Mouse (Mus musculus) activated CD4-positive, CD25-positive, alpha-beta regulatory T cell, adult 4 months (primary cell): ENCODE measurements around the gene Dlg2. TPM values are rescaled to one million over a fixed set of nuclear protein-coding genes. Genes with fewer than 3 reads are reported as not detected.

Source experiments
- ATAC-seq: one replicate; pipeline ENCODE4 v1.8.0; 2017
- polyA plus RNA-seq, 2 experiments: library from polyadenylated mRNA; unstranded; fragments of 100-300 nt; shearing (Covaris generic); gene quantifications; one replicate each; pipeline ENCODE4 v1.2.1; 2017

Gene Dlg2
- polyA plus RNA-seq, 2 experiments from 2014 or later = 1.5 TPM; not detected in 1

DNA sequence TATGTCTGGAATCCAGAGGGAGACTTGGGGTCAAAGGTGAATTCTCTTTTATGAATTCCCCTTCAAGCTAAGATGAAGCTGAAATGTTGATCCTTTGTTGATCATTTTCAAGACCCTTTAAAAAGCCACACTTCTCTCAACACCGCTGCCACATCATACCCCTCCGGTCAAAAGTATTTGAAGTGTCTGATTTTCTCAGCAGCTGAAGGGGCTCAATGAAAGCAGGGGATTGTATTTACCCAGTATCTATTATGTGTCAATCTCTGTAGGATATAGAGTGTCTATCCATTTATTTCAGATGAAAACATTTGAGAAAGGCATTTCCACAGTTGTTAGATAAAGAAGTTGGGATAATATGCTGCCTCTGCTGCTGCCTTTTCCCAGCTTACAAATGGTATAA lies 1459.7 kb downstream of the Dlg2 start:
- ATAC-seq = no peak

GRCm38 (mm10) chr7:91943224-91943623 lies 1466.8 kb downstream of the Dlg2 start:
- ATAC-seq = no peak

DNA sequence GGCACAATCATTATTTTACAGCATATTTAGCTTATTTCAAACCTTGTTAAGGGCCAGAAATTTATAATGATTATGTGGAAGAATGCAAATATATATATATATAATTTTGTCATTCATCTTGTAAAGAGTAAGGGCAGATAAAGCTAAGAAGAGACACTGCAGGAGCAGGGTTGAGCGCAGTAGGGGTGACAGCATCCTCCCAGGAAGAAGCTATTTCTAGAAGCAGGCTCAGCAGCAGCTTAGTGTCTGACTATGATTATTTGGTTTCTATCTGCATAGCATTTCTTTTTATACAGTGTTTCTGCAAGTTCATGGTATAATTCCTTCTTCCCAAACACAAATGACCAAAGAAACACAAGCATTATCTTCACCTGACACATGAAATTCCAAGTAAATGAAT lies 1479.1 kb downstream of the Dlg2 start:
- no peak for ATAC-seq

GRCm38 (mm10) chr7:91962956-91963355 lies 1486.5 kb downstream of the Dlg2 start:
- no peak for ATAC-seq

DNA sequence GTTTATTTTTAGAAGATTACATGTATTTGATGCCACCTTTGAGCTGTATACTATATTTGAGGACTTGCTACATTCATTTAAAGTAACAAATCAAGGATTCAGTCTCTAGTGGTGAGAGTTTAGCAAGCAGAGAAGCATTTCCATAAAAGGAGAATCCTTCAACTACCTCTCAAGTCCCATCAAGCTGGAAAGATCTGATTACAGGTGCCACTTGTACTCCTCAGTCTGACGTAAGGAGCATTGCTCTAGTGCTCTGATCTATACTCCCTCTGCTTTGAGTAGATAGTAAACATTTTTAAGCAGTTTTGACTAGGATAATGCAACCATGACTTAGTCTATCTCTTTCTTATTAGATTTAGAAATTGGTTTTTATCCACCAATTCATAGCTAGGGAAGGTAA lies 1496.5 kb downstream of the Dlg2 start:
- ATAC-seq = no peak

- no peak for ATAC-seq
Observed at GRCm38 (mm10) chr7:92003769-92004455, 1527.4 kb downstream of the Dlg2 start.

DNA sequence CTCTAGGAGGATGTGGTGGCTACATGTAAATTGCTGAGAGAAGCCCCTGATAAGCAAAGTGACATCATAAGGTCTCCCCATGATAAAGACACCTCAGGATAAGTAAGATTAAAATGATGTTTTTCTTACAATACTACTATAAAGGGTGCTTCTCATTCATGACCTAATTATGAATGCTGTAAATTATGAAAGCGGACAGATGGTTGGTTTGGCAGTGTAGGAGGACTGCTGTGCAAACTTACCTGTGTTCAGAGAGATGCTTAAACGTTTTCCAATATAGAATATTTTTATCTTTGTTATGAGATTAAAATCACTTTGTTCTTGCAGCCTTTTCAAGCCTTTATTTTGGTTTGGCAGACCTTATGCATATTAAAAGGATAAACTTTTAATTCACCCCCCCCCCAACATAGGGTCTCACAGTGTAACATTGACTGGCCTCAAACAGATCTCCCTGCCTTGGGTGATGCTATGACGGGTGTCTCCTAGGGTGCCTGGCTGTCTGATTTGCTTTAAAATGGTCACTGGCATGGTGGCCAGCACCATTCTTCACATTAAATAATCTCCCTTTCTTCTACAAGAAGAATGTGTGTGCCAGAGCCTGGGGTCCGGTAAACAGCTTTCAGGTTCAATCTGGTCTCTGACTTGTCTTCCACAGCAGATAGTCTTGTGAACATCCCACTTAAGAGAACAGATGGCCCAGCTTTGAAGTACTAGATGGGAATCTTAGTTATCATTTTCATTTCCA lies 1529.4 kb downstream of the Dlg2 start:
- ATAC-seq = no peak

GRCm38 (mm10) chr7:92008702-92009101 lies 1532.2 kb downstream of the Dlg2 start:
- no peak for ATAC-seq

GRCm38 (mm10) chr7:92024928-92025327 lies 1548.5 kb downstream of the Dlg2 start:
- ATAC-seq = no peak

- no peak for ATAC-seq
Observed at GRCm38 (mm10) chr7:92025465-92026056, 1549.1 kb downstream of the Dlg2 start.

GRCm38 (mm10) chr7:92027049-92027448 lies 1550.6 kb downstream of the Dlg2 start:
- ATAC-seq = no peak

- ATAC-seq = no peak
Observed at GRCm38 (mm10) chr7:92034256-92034655, 1557.8 kb downstream of the Dlg2 start.

DNA sequence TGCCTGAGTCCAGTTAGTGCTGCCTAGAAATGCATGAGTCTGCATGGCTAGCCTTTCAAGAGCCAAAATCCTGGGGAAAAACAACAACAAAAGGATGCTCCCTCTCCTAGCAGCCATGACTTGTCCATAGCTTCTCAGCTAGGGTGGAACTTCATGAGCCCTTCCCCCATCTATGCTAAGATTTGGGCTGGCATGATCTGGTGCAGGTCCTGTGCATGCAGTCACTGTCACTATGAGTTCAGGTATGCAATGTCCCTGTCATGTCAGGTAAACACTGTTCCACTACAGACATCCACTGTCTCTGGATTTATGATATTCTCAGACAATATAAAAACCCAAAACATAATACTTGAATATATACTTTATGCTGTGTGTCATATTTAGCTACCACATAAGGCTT lies 1563.7 kb downstream of the Dlg2 start:
- ATAC-seq = no peak

- ATAC-seq = no peak
Observed at GRCm38 (mm10) chr7:92040785-92041411, 1564.4 kb downstream of the Dlg2 start.

GRCm38 (mm10) chr7:92044966-92045365 lies 1568.5 kb downstream of the Dlg2 start:
- no peak for ATAC-seq

GRCm38 (mm10) chr7:92047271-92047670 lies 1570.8 kb downstream of the Dlg2 start:
- no peak for ATAC-seq

GRCm38 (mm10) chr7:92048876-92049275 lies 1572.4 kb downstream of the Dlg2 start:
- ATAC-seq = no peak

DNA sequence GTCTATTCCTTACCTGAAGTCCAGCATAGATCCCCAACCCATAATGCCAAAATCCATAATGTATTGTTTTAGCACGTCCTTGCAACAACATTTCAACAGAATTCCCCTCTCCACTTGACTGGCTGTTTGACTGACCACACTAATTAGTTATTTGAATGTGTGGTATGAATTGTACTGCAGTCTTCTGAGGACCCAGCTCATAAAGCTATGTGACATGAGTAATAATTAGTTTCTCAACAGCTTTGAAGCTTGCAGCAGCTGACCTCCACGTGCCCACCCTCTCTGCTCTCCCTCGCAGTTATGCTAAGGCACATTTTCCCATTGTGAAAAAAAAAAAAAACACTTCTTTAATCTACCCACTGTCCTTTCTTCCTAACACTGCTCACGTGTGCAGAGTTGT lies 1590.4 kb downstream of the Dlg2 start:
- no peak for ATAC-seq

- no peak for ATAC-seq
Observed at GRCm38 (mm10) chr7:92087429-92087828, 1611.0 kb downstream of the Dlg2 start.

GRCm38 (mm10) chr7:92093860-92094259 lies 1617.4 kb downstream of the Dlg2 start:
- ATAC-seq = peak; percentile 77

GRCm38 (mm10) chr7:92095198-92095597 lies 1618.7 kb downstream of the Dlg2 start:
- no peak for ATAC-seq

DNA sequence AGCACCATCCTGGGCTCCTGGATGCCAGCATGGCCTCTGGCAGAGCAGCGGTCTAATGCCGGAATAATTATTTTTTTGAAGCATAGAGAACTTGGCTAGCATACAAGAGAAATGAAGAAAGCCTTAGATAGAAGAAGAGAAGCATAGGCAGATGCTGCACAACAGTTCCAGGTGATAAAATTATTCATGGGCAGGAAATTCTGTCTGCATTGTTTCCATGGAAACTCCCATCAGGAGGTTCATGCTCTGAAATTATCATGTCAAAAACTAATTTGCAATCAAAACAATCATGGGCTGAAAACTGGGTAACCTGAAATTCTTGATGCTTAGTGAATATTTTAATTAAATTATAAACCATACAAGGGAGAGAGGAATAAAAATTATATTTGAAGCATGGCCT lies 1624.4 kb downstream of the Dlg2 start:
- no peak for ATAC-seq

DNA sequence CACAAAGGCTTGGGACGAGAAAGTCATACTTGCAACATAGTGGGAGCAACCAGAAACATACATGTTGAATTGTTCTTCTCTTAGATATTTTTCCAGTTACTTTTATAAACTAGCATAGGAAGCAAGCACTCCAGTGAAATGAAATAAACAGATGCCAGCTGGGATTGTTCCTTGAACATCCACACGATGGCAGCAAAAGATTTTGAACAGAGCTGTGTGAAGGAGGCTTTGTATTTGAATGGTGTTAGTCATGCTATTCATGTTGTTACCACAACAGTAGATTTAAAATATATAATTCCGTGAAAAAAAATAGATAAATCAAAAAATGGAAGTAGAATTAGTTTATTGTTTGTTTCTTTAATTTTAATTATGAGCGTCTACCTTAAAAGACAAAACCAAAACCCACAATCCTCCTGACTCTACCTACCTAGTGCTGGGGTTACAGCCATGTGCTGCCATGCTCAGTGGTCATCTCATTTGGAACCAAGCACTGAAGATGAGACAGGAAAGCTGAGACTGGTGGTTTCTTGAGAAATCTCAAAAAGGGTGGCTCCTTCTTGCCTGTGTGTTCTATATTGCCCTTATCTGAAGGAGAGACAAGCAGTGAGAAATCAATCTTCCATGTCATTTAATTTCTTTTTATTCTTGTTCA lies 1626.5 kb downstream of the Dlg2 start:
- ATAC-seq = peak; percentile 73
